Mouse (Mus musculus): ENCODE measurements around the gene Tsc22d1. TPM values are rescaled to one million over a fixed set of nuclear protein-coding genes. Genes with fewer than 3 reads are reported as not detected.

Tsc22d1 gene
- total RNA-seq, 2 experiments from 2014 or later = 530 to 560 TPM

DNA sequence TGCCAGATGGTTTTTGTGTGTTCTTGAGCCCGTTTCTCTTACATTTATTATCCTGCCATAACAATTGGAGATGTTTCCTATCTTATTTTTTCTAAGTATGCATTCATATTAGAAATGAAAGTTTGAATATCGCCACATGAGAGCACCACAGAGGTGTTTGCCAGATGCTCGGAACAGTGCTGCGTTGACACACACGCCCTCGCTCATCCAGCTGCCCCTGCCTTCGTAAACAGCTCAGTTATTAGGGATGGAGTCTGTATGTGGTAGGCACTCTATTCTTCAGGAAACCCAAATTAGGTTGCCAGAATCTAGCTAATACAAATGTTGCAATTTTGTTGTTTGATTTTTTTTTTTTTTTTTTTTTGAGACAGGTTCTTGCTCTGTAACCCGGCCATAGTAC is 18.1 kb downstream of the Tsc22d1 start:
- no peak for DNase-seq (ENCODE audit: low spot score in 2 of 2)

GRCm38 (mm10) chr14:76442160-76442559 is 27.4 kb downstream of the Tsc22d1 start:
- DNase-seq (ENCODE audit: low spot score in 2 of 2) = no peak

DNA sequence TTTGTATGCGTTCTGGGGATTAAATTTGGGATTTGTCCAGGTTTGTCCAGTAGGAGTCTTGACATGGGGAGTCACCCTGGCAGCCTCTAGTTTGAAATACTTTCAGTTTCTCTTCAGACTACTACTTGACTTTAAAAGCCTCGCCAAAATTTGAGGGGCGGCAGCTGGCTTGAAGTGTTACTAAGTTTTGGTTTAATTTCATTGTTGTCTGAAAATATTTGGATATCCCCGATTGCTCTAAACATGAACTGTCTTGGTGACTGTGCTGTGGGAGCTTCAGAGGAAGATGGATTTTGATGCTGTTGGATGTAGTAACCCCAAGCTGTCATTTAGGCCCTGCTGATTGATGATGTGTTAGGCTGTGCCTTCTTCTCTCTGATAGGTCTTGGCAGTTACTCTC is 34.2 kb downstream of the Tsc22d1 start:
- DNase-seq (ENCODE audit: low spot score in 2 of 2) = no peak

GRCm38 (mm10) chr14:76451011-76451410 is 36.2 kb downstream of the Tsc22d1 start:
- DNase-seq (ENCODE audit: low spot score in 2 of 2) = no peak

DNA sequence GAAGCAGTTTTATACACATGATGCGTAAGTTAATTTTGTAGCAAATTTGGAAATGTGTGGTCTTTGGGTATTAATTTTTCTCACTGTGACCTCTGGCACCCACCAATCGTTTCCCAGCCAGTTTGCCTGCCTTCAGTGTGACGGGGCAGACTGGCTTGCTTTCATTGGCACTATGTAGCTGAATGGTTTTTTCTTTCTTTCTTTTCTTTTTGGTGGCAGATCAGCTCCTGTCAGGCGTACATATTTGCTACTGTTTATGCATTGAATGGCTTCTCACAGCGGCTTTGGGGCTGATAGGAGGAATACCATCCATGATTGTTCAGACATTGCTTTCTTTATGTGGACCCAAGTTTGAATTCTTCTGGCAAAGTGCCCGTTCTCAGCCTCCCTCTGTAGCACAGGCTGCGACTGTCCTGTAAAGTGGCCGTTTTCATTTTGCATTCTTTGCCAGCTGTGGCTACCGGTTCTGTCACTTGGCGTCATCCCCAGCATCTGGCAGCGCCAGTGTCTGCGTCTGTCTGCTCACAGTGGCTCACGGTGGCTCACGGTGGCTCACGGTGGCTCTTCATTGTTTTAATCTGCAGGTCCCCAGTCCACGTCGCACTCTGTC is 38.1 kb downstream of the Tsc22d1 start:
- no peak for DNase-seq (ENCODE audit: low spot score in 2 of 2)

GRCm38 (mm10) chr14:76454673-76455072 is 39.9 kb downstream of the Tsc22d1 start:
- peak in 1 of 2 experiments; percentile 34 for DNase-seq (ENCODE audit: low spot score in 2 of 2)

DNA sequence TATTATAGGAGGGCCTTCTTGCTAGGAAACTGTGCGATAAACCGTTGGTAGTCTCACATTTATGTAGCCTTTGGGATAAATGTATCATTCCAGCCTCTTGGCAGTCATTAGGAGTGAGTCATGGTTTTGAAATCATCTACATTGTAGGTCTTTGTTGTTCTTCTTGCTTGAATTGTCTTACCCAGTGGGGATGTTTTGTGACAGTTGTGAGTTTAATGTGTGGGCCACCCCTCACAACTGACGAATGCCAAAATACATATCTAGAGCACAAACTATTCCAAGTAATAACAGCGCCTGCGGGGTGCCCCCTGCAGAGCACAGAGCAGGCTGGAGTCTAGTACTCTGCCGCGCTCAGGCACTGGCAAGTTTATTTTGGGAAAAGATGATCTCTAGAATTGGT is 40.4 kb downstream of the Tsc22d1 start:
- DNase-seq (ENCODE audit: low spot score in 2 of 2) = no peak

- DNase-seq (ENCODE audit: low spot score in 2 of 2) = no peak
Observed at GRCm38 (mm10) chr14:76457696-76458095, 42.9 kb downstream of the Tsc22d1 start.

- DNase-seq (ENCODE audit: low spot score in 2 of 2) = no peak
Observed at GRCm38 (mm10) chr14:76460181-76460580, 45.4 kb downstream of the Tsc22d1 start.

GRCm38 (mm10) chr14:76461182-76461775 is 46.5 kb downstream of the Tsc22d1 start:
- no peak for DNase-seq (ENCODE audit: low spot score in 2 of 2)

DNA sequence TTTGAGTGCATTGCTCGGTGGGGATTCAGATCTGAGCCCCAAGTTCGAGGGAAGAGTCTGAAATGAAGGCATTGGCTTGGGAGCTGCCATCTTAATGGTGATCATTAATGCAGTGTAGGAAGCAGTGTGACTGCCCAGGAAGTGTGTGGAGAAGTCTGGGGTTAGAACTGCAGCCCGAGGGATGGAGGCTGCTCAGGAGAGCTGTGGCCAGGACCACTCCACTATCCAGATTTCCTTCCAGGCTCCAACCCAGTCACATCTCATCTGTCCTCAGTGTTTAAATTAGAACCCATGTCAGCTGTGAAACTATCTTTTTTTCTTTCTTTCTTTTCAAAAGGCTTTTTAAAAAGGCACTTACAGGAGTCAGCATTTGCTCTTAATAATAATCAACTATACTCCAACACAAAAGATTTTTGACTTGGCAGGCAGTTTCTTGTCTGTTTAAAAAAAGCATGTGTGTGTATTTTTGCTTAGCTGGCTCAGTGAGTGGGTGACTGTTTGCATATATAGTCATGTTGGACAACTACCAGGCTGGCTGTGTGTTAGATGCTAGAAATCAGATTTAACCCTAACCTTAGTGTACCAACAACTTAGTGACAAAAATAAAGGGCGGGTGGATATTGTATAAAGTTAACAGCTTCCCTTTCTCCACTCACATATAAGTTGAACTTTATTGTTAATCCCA is 48.8 kb downstream of the Tsc22d1 start:
- no peak for DNase-seq (ENCODE audit: low spot score in 2 of 2)

GRCm38 (mm10) chr14:76464967-76465366 is 50.2 kb downstream of the Tsc22d1 start:
- DNase-seq (ENCODE audit: low spot score in 2 of 2) = no peak

GRCm38 (mm10) chr14:76466641-76467323 is 52.0 kb downstream of the Tsc22d1 start:
- DNase-seq (ENCODE audit: low spot score in 2 of 2) = peak; percentile 85 to 86

- no peak for DNase-seq (ENCODE audit: low spot score in 2 of 2)
Observed at GRCm38 (mm10) chr14:76467932-76468331, 53.2 kb downstream of the Tsc22d1 start.

- DNase-seq (ENCODE audit: low spot score in 2 of 2) = no peak
Observed at GRCm38 (mm10) chr14:76471301-76471700, 56.5 kb downstream of the Tsc22d1 start.

GRCm38 (mm10) chr14:76472487-76472886 is 57.7 kb downstream of the Tsc22d1 start:
- no peak for DNase-seq (ENCODE audit: low spot score in 2 of 2)

- DNase-seq (ENCODE audit: low spot score in 2 of 2) = peak in 1 of 2 experiments; percentile 62
Observed at GRCm38 (mm10) chr14:76473404-76473803, 58.6 kb downstream of the Tsc22d1 start.

- DNase-seq (ENCODE audit: low spot score in 2 of 2) = no peak
Observed at GRCm38 (mm10) chr14:76474165-76474564, 59.4 kb downstream of the Tsc22d1 start.

- no peak for DNase-seq (ENCODE audit: low spot score in 2 of 2)
Observed at GRCm38 (mm10) chr14:76476770-76477169, 62.0 kb downstream of the Tsc22d1 start.

DNA sequence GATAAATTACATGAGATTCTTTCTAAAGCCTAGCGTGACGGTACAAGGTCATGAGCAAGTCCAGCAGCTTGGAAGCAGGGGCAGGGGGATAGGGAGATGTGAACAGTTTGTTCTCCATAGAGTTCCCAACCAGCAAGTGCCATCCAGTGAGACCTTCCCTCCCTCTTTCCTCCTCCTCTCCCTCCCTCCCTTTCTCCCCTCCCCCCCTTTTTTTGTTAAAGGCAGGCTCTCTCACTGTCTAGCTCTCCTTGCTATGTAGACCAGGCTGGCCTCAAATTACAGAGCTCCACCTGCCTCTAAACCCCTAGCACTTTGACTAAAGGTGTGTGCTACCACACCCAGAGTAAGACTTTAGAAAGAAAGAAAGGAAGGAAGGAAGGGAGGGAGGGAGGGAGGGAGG is 63.3 kb downstream of the Tsc22d1 start:
- no peak for DNase-seq (ENCODE audit: low spot score in 2 of 2)

DNA sequence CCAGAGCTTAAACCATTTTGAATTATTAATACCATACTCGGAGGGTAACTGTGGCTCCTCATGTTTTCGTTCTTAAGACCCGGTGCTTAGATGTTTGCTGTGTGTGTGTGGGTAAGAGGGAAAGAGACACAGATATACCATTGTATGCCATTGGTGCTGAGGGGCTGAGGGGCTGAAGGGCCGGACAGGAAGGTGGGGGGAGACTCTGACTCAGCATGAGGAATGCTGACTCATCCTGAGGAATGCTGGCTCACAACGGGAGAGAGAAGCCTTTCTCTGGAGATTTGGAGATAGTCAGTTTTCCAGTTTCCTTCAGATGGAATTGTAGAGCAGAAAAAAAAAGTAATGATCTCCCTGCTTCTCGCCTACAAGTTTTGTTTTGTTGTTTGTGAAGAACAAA is 63.9 kb downstream of the Tsc22d1 start:
- no peak for DNase-seq (ENCODE audit: low spot score in 2 of 2)

DNA sequence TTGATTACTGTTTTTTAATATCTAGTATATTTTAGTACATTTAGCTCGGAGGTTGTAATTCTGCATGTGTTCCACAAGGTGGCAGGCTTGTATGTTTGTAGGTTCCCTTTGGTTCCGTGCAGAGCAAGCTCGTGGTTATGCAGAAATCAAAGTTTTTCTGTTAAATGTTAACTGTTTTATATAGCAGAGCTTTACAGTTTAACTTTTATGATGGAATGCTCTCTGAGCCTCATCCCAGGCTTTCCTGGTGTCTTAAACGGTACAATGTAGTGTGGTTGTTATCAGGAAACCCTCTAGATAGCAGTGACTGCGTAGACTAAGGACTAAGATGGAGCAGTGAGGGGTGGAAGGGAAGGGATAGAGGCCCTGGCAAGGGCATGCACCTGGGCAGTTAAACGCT is 65.1 kb downstream of the Tsc22d1 start:
- peak; percentile 45 to 55 for DNase-seq (ENCODE audit: low spot score in 2 of 2)

Data from layer of hippocampus, postnatal 10 days (tissue).